Mouse (Mus musculus): ENCODE results near the gene Sox6. TPM values are rescaled to one million over a fixed set of nuclear protein-coding genes. Genes with fewer than 3 reads are reported as not detected.

The Sox6 gene
- polyA plus RNA-seq, 1 experiment from 2014 or later = 54.3 TPM

- Histone ChIP-seq H3K4me2 (no peak overlapping the region), H3K9ac (no peak overlapping the region), H3K4me3 (no peak overlapping the region), H3K36me3 (no peaks in the 10 kb centered on the region), H3K27ac (no peak overlapping the region), H3K9me3 (no peaks in the 10 kb centered on the region), H3K27me3 (no peaks in the 10 kb centered on the region), H3K4me1 (no peaks in the 10 kb centered on the region)
- 38% methylated on average over 1 of the region's 1 CpGs for WGBS
- ATAC-seq (ENCODE audit: insufficient number of reproducible peaks, low FRiP score, low TSS enrichment, low read depth) = no peak
Measured at GRCm38 (mm10) chr7:115936908-115937307, 101.7 kb downstream of the Sox6 start.

- no peak for ATAC-seq (ENCODE audit: insufficient number of reproducible peaks, low FRiP score, low TSS enrichment, low read depth)
- Histone ChIP-seq H3K36me3 (no peaks in the 10 kb centered on the region), H3K27me3 (no peaks in the 10 kb centered on the region), H3K4me3 (no peak overlapping the region), H3K27ac (no peak overlapping the region), H3K9ac (no peak overlapping the region), H3K4me1 (peaks cover 5% of the 10 kb centered on the region; the same call in 1 of the 2 replicates), H3K4me2 (no peak overlapping the region), H3K9me3 (no peaks in the 10 kb centered on the region)
- WGBS = 82% methylated on average over 1 of the region's 1 CpGs
Measured at GRCm38 (mm10) chr7:115915338-115915737, 123.3 kb downstream of the Sox6 start.

GRCm38 (mm10) chr7:115910313-115910712 is 128.3 kb downstream of the Sox6 start:
- H3K36me3 ChIP-seq = no peaks in the 10 kb centered on the region
- no peaks in the 10 kb centered on the region for H3K4me1 ChIP-seq
- no peak overlapping the region for H3K4me3 ChIP-seq
- no peak overlapping the region for H3K9ac ChIP-seq
- H3K4me2 ChIP-seq = no peak overlapping the region
- no peak overlapping the region for H3K27ac ChIP-seq
- no peak for ATAC-seq (ENCODE audit: insufficient number of reproducible peaks, low FRiP score, low TSS enrichment, low read depth)
- H3K9me3 ChIP-seq = no peaks in the 10 kb centered on the region
- 83% methylated on average over 1 of the region's 1 CpGs for WGBS
- no peaks in the 10 kb centered on the region for H3K27me3 ChIP-seq

- Histone ChIP-seq H3K27me3 (no peaks in the 10 kb centered on the region), H3K27ac (no peak overlapping the region), H3K4me2 (no peak overlapping the region), H3K4me3 (no peak overlapping the region), H3K9me3 (no peaks in the 10 kb centered on the region), H3K9ac (no peak overlapping the region), H3K4me1 (no peaks in the 10 kb centered on the region), H3K36me3 (no peaks in the 10 kb centered on the region)
- 45% methylated on average over 9 of the region's 9 CpGs for WGBS
- ATAC-seq (ENCODE audit: insufficient number of reproducible peaks, low FRiP score, low TSS enrichment, low read depth) = no peak
Measured at GRCm38 (mm10) chr7:115904798-115905207, 133.8 kb downstream of the Sox6 start.

GRCm38 (mm10) chr7:115903931-115904797 is 134.4 kb downstream of the Sox6 start:
- Histone ChIP-seq H3K27ac (no peak overlapping the region), H3K36me3 (no peaks in the 10 kb centered on the region), H3K9ac (no peak overlapping the region), H3K4me2 (no peak overlapping the region), H3K9me3 (no peaks in the 10 kb centered on the region), H3K4me3 (no peak overlapping the region), H3K27me3 (no peaks in the 10 kb centered on the region), H3K4me1 (no peaks in the 10 kb centered on the region)
- WGBS = 53% methylated on average over 5 of the region's 5 CpGs
- no peak for ATAC-seq (ENCODE audit: insufficient number of reproducible peaks, low FRiP score, low TSS enrichment, low read depth)

GRCm38 (mm10) chr7:115903368-115903767 is 135.2 kb downstream of the Sox6 start:
- 86% methylated on average over 1 of the region's 1 CpGs for WGBS

GRCm38 (mm10) chr7:115895831-115896230 is 142.8 kb downstream of the Sox6 start:
- Histone ChIP-seq H3K9me3 (no peaks in the 10 kb centered on the region), H3K4me2 (no peak overlapping the region), H3K27ac (no peak overlapping the region), H3K9ac (no peak overlapping the region), H3K27me3 (peaks cover 16% of the 10 kb centered on the region; the same call in 1 of the 2 replicates), H3K36me3 (no peaks in the 10 kb centered on the region), H3K4me3 (no peak overlapping the region), H3K4me1 (no peaks in the 10 kb centered on the region)
- ATAC-seq (ENCODE audit: insufficient number of reproducible peaks, low FRiP score, low TSS enrichment, low read depth) = no peak
- 75% methylated on average over 6 of the region's 6 CpGs for WGBS

More at GRCm38 (mm10) chr7:115903368-115903767, 135.2 kb downstream of the Sox6 start:
- H3K4me2 ChIP-seq = no peak overlapping the region
- no peaks in the 10 kb centered on the region for H3K9me3 ChIP-seq
- no peaks in the 10 kb centered on the region for H3K4me1 ChIP-seq
- no peak overlapping the region for H3K9ac ChIP-seq
- H3K4me3 ChIP-seq = no peak overlapping the region
- no peak overlapping the region for H3K27ac ChIP-seq
- H3K36me3 ChIP-seq = no peaks in the 10 kb centered on the region
- ATAC-seq (ENCODE audit: insufficient number of reproducible peaks, low FRiP score, low TSS enrichment, low read depth) = no peak
- H3K27me3 ChIP-seq = no peaks in the 10 kb centered on the region

- 80% methylated on average over 4 of the region's 4 CpGs for WGBS
- Histone ChIP-seq H3K4me2 (no peak overlapping the region), H3K9ac (no peak overlapping the region), H3K27ac (no peak overlapping the region), H3K36me3 (no peaks in the 10 kb centered on the region), H3K27me3 (peaks cover 16% of the 10 kb centered on the region; the same call in 1 of the 2 replicates), H3K9me3 (no peaks in the 10 kb centered on the region), H3K4me1 (no peaks in the 10 kb centered on the region), H3K4me3 (no peak overlapping the region)
- ATAC-seq (ENCODE audit: insufficient number of reproducible peaks, low FRiP score, low TSS enrichment, low read depth) = no peak
Measured at GRCm38 (mm10) chr7:115895028-115895671, 143.4 kb downstream of the Sox6 start.

GRCm38 (mm10) chr7:115891482-115891881 is 147.1 kb downstream of the Sox6 start:
- no peak overlapping the region for H3K9ac ChIP-seq

GRCm38 (mm10) chr7:115889926-115890325 is 148.7 kb downstream of the Sox6 start:
- 48% methylated on average over 7 of the region's 7 CpGs for WGBS
- Histone ChIP-seq H3K27ac (no peak overlapping the region), H3K4me2 (no peak overlapping the region), H3K9ac (no peak overlapping the region), H3K4me3 (no peak overlapping the region), H3K36me3 (no peaks in the 10 kb centered on the region), H3K4me1 (no peaks in the 10 kb centered on the region), H3K27me3 (peaks cover 11% of the 10 kb centered on the region; the same call in 1 of the 2 replicates), H3K9me3 (no peaks in the 10 kb centered on the region)
- ATAC-seq (ENCODE audit: insufficient number of reproducible peaks, low FRiP score, low TSS enrichment, low read depth) = no peak

More at GRCm38 (mm10) chr7:115891482-115891881, 147.1 kb downstream of the Sox6 start:
- no peaks in the 10 kb centered on the region for H3K36me3 ChIP-seq
- H3K27me3 ChIP-seq = peaks cover 16% of the 10 kb centered on the region; the same call in 1 of the 2 replicates
- no peak overlapping the region for H3K27ac ChIP-seq
- ATAC-seq (ENCODE audit: insufficient number of reproducible peaks, low FRiP score, low TSS enrichment, low read depth) = no peak
- H3K4me1 ChIP-seq = no peaks in the 10 kb centered on the region
- H3K9me3 ChIP-seq = no peaks in the 10 kb centered on the region
- no peak overlapping the region for H3K4me2 ChIP-seq
- 83% methylated on average over 3 of the region's 3 CpGs for WGBS
- no peak overlapping the region for H3K4me3 ChIP-seq

- no peak overlapping the region for H3K9ac ChIP-seq
- no peaks in the 10 kb centered on the region for H3K36me3 ChIP-seq
- no peak for ATAC-seq (ENCODE audit: insufficient number of reproducible peaks, low FRiP score, low TSS enrichment, low read depth)
- H3K4me1 ChIP-seq = no peaks in the 10 kb centered on the region
- H3K4me3 ChIP-seq = no peak overlapping the region
- no peaks in the 10 kb centered on the region for H3K9me3 ChIP-seq
- H3K4me2 ChIP-seq = no peak overlapping the region
- no peak overlapping the region for H3K27ac ChIP-seq
- 91% methylated on average over 1 of the region's 1 CpGs for WGBS
- H3K27me3 ChIP-seq = peaks cover under 1% of the 10 kb centered on the region; the same call in 1 of the 2 replicates
Measured at GRCm38 (mm10) chr7:115888561-115888960, 150.0 kb downstream of the Sox6 start.

- no peak for ATAC-seq (ENCODE audit: insufficient number of reproducible peaks, low FRiP score, low TSS enrichment, low read depth)
- H3K4me1 ChIP-seq = no peaks in the 10 kb centered on the region
- WGBS = 79% methylated on average over 7 of the region's 7 CpGs
- H3K27me3 ChIP-seq = no peaks in the 10 kb centered on the region; the same call in 1 of the 2 replicates
- H3K36me3 ChIP-seq = no peaks in the 10 kb centered on the region
- H3K4me3 ChIP-seq = no peak overlapping the region
- no peak overlapping the region for H3K27ac ChIP-seq
- H3K9me3 ChIP-seq = no peaks in the 10 kb centered on the region
- H3K9ac ChIP-seq = no peak overlapping the region
- no peak overlapping the region for H3K4me2 ChIP-seq
Measured at GRCm38 (mm10) chr7:115888120-115888519, 150.5 kb downstream of the Sox6 start.

Measured in limb, embryonic 15.5 days (tissue).